22 mouse cellular contexts compared by ENCODE assay signal in the genomic region with DNA sequence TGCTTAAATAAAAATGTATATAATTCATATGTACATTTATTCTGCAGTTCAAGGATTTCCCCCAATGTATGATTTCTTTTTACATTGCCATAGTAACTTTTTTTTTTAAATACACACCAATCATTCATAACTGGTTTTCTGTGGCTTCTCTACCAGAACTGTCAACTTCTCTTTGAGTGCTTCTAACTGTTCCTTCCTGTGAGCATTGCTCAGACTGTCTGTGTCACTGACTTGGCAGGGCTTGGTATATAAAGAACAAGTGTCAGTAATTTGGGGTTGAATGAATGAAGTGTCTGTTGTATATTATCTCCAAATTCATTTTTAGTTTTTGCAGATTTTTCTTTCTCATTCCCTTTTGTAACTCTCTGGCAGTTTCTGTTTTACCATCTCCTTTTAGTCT. TPM values are rescaled to one million over a fixed set of nuclear protein-coding genes. Genes with fewer than 3 reads are reported as not detected.
A peak's percentile ranks its signal among the peaks of the same experiment; 100 is the strongest.
DNase-seq lines count a peak whose midpoint lies in the region; ATAC-seq and TF ChIP-seq lines count a peak whose summit lies in the region.
"Had no signal": no experiment of that assay in that cellular context is flagged by ENCODE, and none has a peak within 500 bp of the region (broad histone marks: within the 10 kb centered on the region; RNA-seq: fewer than 3 reads in every experiment).

No protein-coding gene starts in this region.

- no peak for DNase-seq in forebrain, postnatal 0 days
- no peak for DNase-seq in heart, postnatal 14 days
- peak; percentile 34 for DNase-seq in lung, embryonic 14.5 days
- DNase-seq in lung, postnatal 4 days = no peak
- DNase-seq in cerebellum, postnatal 36 days = no peak
- DNase-seq: adrenal gland, postnatal 14 days; cerebellum, adult 11-12 months; cerebellum, adult 9-10 months; cerebellum, postnatal 25 days; gastrocnemius, postnatal 36 days; kidney, adult 8-10 months had no signal

- peak; percentile 68; the same call in 1 of the 2 replicates for ATAC-seq in forebrain, postnatal 0 days
- no peak for ATAC-seq in forebrain, embryonic 16.5 days
- ATAC-seq in heart, embryonic 11.5 days (replicated peaks; ENCODE audit: insufficient number of reproducible peaks, low FRiP score, low TSS enrichment) = no peak
- ATAC-seq in lung, embryonic 14.5 days (ENCODE audit: insufficient read depth) = no peak
- ATAC-seq in hematopoietic stem cell, adult 5-6 weeks (replicated peaks in 1 of 2; ENCODE audit: insufficient read depth in 1 of 2, low FRiP score in 2 of 2, low TSS enrichment in 1 of 2, low read depth in 1 of 2, poor library complexity in 2 of 2, severe bottlenecking in 2 of 2) = peak; percentile 60 to 69; a peak in 3 of 4 replicates
- ATAC-seq: activated CD4-positive, CD25-positive, alpha-beta regulatory T cell, adult 4 months; forebrain, embryonic 13.5 days; inflammation-experienced regulatory T-cells, adult 6 months; intestine, postnatal 0 days; Patski had no signal

- no peaks in the 10 kb centered on the region for H3K9me3 ChIP-seq in forebrain, postnatal 0 days (ENCODE audit: low read length)
- H3K9me3 ChIP-seq in forebrain, embryonic 16.5 days (ENCODE audit: control insufficient read depth, low read length) = no peaks in the 10 kb centered on the region
- no peaks in the 10 kb centered on the region for H3K9me3 ChIP-seq in heart, embryonic 11.5 days (replicated peaks; ENCODE audit: control insufficient read depth, low read length)
- no peaks in the 10 kb centered on the region for H3K9me3 ChIP-seq in lung, embryonic 14.5 days (ENCODE audit: low read depth, low read length)
- H3K9me3 ChIP-seq: embryonic facial prominence, embryonic 10.5 days; forebrain, embryonic 13.5 days; hindbrain, embryonic 15.5 days had no signal

- no peak for TF ChIP-seq CTCF in forebrain, postnatal 0 days (IDR thresholded peaks at IDR 0.05; ENCODE audit: low read depth)
- TF ChIP-seq CTCF in lung, embryonic 14.5 days (IDR thresholded peaks at IDR 0.05; ENCODE audit: low read depth) = no peak

- H3K4me1 ChIP-seq in forebrain, postnatal 0 days (ENCODE audit: insufficient read depth) = no peaks in the 10 kb centered on the region
- peaks cover 2% of the 10 kb centered on the region; the same call in 1 of the 2 replicates for H3K4me1 ChIP-seq in forebrain, embryonic 16.5 days (replicated peaks; ENCODE audit: control insufficient read depth, insufficient read depth, low read length)
- H3K4me1 ChIP-seq in heart, embryonic 11.5 days (ENCODE audit: control insufficient read depth, insufficient read depth, low read length) = peaks cover 18% of the 10 kb centered on the region
- H3K4me1 ChIP-seq in lung, embryonic 14.5 days (ENCODE audit: insufficient read depth) = no peaks in the 10 kb centered on the region; the same call in 1 of the 2 replicates
- H3K4me1 ChIP-seq: embryonic facial prominence, embryonic 10.5 days had no signal

- H3K4me3 ChIP-seq in forebrain, postnatal 0 days (ENCODE audit: low read depth, low read length) = no peak overlapping the region
- H3K4me3 ChIP-seq in forebrain, embryonic 16.5 days (replicated peaks; ENCODE audit: low read length) = no peak overlapping the region
- H3K4me3 ChIP-seq in heart, embryonic 11.5 days (ENCODE audit: low read depth, low read length) = no peak overlapping the region
- no peak overlapping the region for H3K4me3 ChIP-seq in lung, embryonic 14.5 days (ENCODE audit: low read depth, low read length)
- H3K4me3 ChIP-seq: embryonic facial prominence, embryonic 10.5 days; forebrain, embryonic 13.5 days; hindbrain, embryonic 15.5 days had no signal

- H3K9ac ChIP-seq in forebrain, postnatal 0 days = no peak overlapping the region
- H3K9ac ChIP-seq in forebrain, embryonic 16.5 days (replicated peaks; ENCODE audit: low read depth, low read length) = no peak overlapping the region
- H3K9ac ChIP-seq in heart, embryonic 11.5 days (ENCODE audit: low read depth, low read length) = no peak overlapping the region
- H3K9ac ChIP-seq in lung, embryonic 14.5 days = no peak overlapping the region
- H3K9ac ChIP-seq: forebrain, embryonic 13.5 days; hindbrain, embryonic 15.5 days had no signal

- no peak overlapping the region for H3K27ac ChIP-seq in forebrain, postnatal 0 days (ENCODE audit: low read depth, low read length)
- no peak overlapping the region for H3K27ac ChIP-seq in forebrain, embryonic 16.5 days (ENCODE audit: low read length)
- peak overlapping the region; percentile 70; the same call in 1 of the 2 replicates for H3K27ac ChIP-seq in heart, embryonic 11.5 days (ENCODE audit: low read depth, low read length)
- H3K27ac ChIP-seq in lung, embryonic 14.5 days (ENCODE audit: low read depth) = no peak overlapping the region
- H3K27ac ChIP-seq: embryonic facial prominence, embryonic 10.5 days; forebrain, embryonic 13.5 days; hindbrain, embryonic 15.5 days had no signal

- H3K36me3 ChIP-seq in forebrain, postnatal 0 days (ENCODE audit: insufficient read depth) = no peaks in the 10 kb centered on the region
- no peaks in the 10 kb centered on the region for H3K36me3 ChIP-seq in forebrain, embryonic 16.5 days (ENCODE audit: control insufficient read depth, insufficient read depth)
- no peaks in the 10 kb centered on the region for H3K36me3 ChIP-seq in heart, embryonic 11.5 days (ENCODE audit: control insufficient read depth, insufficient read depth, low read length)
- H3K36me3 ChIP-seq in lung, embryonic 14.5 days (ENCODE audit: insufficient read depth) = no peaks in the 10 kb centered on the region
- H3K36me3 ChIP-seq: embryonic facial prominence, embryonic 10.5 days; hindbrain, embryonic 15.5 days had no signal

- no peaks in the 10 kb centered on the region for H3K27me3 ChIP-seq in forebrain, postnatal 0 days (ENCODE audit: insufficient read depth, low read length)
- H3K27me3 ChIP-seq in forebrain, embryonic 16.5 days (replicated peaks; ENCODE audit: control insufficient read depth, insufficient read depth, low read length) = no peaks in the 10 kb centered on the region
- no peaks in the 10 kb centered on the region for H3K27me3 ChIP-seq in heart, embryonic 11.5 days (ENCODE audit: control insufficient read depth, insufficient read depth, low read length)
- H3K27me3 ChIP-seq in lung, embryonic 14.5 days (ENCODE audit: insufficient read depth, low read length) = no peaks in the 10 kb centered on the region
- H3K27me3 ChIP-seq: CH12.LX; forebrain, embryonic 13.5 days; hindbrain, embryonic 15.5 days; Patski had no signal

- intact Hi-C loops in heart, postnatal 14 days (cut with DNase I) = no loop called here

- no peak overlapping the region for H3K4me2 ChIP-seq in forebrain, postnatal 0 days (ENCODE audit: low read depth)
- no peak overlapping the region for H3K4me2 ChIP-seq in forebrain, embryonic 16.5 days (ENCODE audit: low read length)
- no peak overlapping the region for H3K4me2 ChIP-seq in heart, embryonic 11.5 days
- H3K4me2 ChIP-seq in lung, embryonic 14.5 days = no peak overlapping the region
- H3K4me2 ChIP-seq: forebrain, embryonic 13.5 days; hindbrain, embryonic 15.5 days had no signal

RNA-seq across cellular contexts. Expression of a gene that starts 21.8 kb away (rescaled TPM):
- total RNA-seq in forebrain, postnatal 0 days (2014; rRNA removed) = 115 and 143 TPM in 2 replicates
- 60.1 and 94.2 TPM in 2 replicates for polyA plus RNA-seq in forebrain, postnatal 0 days (2015; fragmentation: Nextera tagmentation; extraction: Ambion mirVana)
- 105 and 122 TPM in 2 replicates for polyA plus RNA-seq in forebrain, embryonic 16.5 days (2015; fragmentation: Nextera tagmentation; extraction: Ambion mirVana)
- 9.2 and 13.1 TPM in 2 replicates for polyA plus RNA-seq in heart, embryonic 11.5 days (2014; fragmentation: Nextera tagmentation; extraction: Ambion mirVana)
- 10 to 100 TPM; 29.7 to 34.2 TPM for total RNA-seq in heart, postnatal 14 days (2021)
- 15.9 and 16.1 TPM in 2 replicates for polyA plus RNA-seq in lung, embryonic 14.5 days (2014; fragmentation: Nextera tagmentation; extraction: Ambion mirVana)
- total RNA-seq in hematopoietic stem cell, adult 5-6 weeks (2017) = 21.0 and 29.8 TPM in 2 replicates

Comparison
In these comparisons a context has a peak if more than half of its experiments do, and no peak if none do; other contexts are left out.
1. ATAC-seq: peak in forebrain, postnatal 0 days (single experiment) and hematopoietic stem cell, adult 5-6 weeks (2 of 2); none in forebrain, embryonic 16.5 days (single experiment), heart, embryonic 11.5 days (single experiment) and lung, embryonic 14.5 days (single experiment).